Mouse (Mus musculus) urinary bladder, adult 18-20 months (tissue): Measurements from ENCODE around the gene Slc44a3.

Experiments used
- DNase-seq, 2 experiments: peaks; one replicate each; pipeline ENCODE4 v3.0.0; 2022; ENCODE audit warnings: low spot score in 2 of 2, mixed read lengths in 2 of 2

The Slc44a3 gene

GRCm38 (mm10) chr3:121532176-121532575, at the start of gene Slc44a3:
Slc44a3 (minus strand) TSS chr3:121532404.
- peak; percentile 56 to 58 for DNase-seq

GRCm38 (mm10) chr3:121579880-121580549, 47.8 kb upstream of the Slc44a3 start:
- no peak for DNase-seq

GRCm38 (mm10) chr3:121579402-121579801, 47.2 kb upstream of the Slc44a3 start:
- no peak for DNase-seq

GRCm38 (mm10) chr3:121578706-121579105, 46.5 kb upstream of the Slc44a3 start:
- no peak for DNase-seq

GRCm38 (mm10) chr3:121577641-121578040, 45.4 kb upstream of the Slc44a3 start:
- no peak for DNase-seq

- peak in 1 of 2 experiments; percentile 34 for DNase-seq
These were observed 44.9 kb upstream of the Slc44a3 start for GRCm38 (mm10) chr3:121577032-121577591.

GRCm38 (mm10) chr3:121576367-121576766, 44.2 kb upstream of the Slc44a3 start:
- no peak for DNase-seq

GRCm38 (mm10) chr3:121574386-121574785, 42.2 kb upstream of the Slc44a3 start:
- DNase-seq = no peak

GRCm38 (mm10) chr3:121573858-121574257, 41.7 kb upstream of the Slc44a3 start:
- no peak for DNase-seq

GRCm38 (mm10) chr3:121571491-121571890, 39.3 kb upstream of the Slc44a3 start:
- DNase-seq = no peak

- DNase-seq = no peak
These were observed 38.4 kb upstream of the Slc44a3 start for GRCm38 (mm10) chr3:121570623-121571022.

- no peak for DNase-seq
These were observed 37.6 kb upstream of the Slc44a3 start for GRCm38 (mm10) chr3:121569767-121570166.

- DNase-seq = no peak
These were observed 36.8 kb upstream of the Slc44a3 start for GRCm38 (mm10) chr3:121569004-121569403.

GRCm38 (mm10) chr3:121567904-121568303, 35.7 kb upstream of the Slc44a3 start:
- DNase-seq = no peak

GRCm38 (mm10) chr3:121567337-121567900, 35.2 kb upstream of the Slc44a3 start:
- no peak for DNase-seq

GRCm38 (mm10) chr3:121566901-121567300, 34.7 kb upstream of the Slc44a3 start:
- DNase-seq = no peak

- no peak for DNase-seq
These were observed 29.6 kb upstream of the Slc44a3 start for GRCm38 (mm10) chr3:121561803-121562202.

GRCm38 (mm10) chr3:121560115-121560865, 28.1 kb upstream of the Slc44a3 start:
- DNase-seq = no peak

GRCm38 (mm10) chr3:121559406-121560114, 27.4 kb upstream of the Slc44a3 start:
- no peak for DNase-seq

- no peak for DNase-seq
These were observed 26.7 kb upstream of the Slc44a3 start for GRCm38 (mm10) chr3:121558861-121559260.

GRCm38 (mm10) chr3:121556304-121556703, 24.1 kb upstream of the Slc44a3 start:
- DNase-seq = no peak

- no peak for DNase-seq
These were observed 21.1 kb upstream of the Slc44a3 start for GRCm38 (mm10) chr3:121553294-121553693.
